1 mouse cellular context compared by ENCODE assay signal in the genomic region with DNA sequence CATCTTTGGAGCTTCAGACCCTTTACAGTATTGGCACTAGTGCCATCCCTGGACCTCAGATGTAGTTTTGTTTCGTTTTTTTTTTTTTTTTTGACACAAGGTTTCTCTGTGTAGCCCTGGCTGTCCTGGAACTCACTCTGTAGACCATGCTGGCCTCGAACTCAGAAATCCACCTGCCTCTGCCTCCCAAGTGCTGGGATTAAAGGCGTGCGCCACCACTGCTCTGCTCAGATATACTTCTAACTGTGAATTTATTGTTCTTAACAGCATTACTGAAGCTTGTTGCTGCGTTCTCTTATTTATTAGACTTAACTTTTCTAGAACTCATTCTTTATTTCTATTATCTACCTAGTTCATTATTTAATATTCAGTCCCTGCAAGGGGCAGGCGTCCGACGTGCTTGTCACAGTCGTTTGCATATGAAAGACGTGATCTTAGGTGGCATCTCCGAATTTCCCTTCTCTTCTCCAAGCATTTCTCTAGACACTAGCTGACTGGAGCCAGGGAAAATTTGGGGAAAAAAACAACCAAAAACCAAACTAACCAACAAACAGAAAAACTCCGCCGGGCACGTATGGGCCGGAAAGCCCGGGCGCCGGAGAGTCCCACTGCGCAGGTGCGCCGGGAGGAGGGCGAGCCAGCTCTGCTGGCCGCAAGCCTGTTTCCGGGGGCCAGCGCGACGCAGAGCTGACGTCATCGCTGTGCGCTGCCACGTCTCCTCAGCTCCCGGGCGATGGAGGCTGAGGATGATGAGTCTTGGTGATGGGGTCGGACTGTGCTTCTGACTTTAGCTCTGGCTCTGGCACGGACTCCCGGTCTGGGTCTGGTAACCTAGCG.
TF ChIP-seq lines count a peak whose summit lies in the region.

No protein-coding gene starts in this region.

TF ChIP-seq in CH12.LX, 34 proteins besides CTCF, POLR2A, EP300 and RAD21 (continued from another document):
- TF ChIP-seq ETS1 (conservative IDR thresholded peaks at IDR 0.05; ENCODE audit: low read depth, low read length) (peak; percentile 61), ZNF384 (IDR thresholded peaks at IDR 0.05; ENCODE audit: low read depth, low read length) (no peak), USF2 (conservative IDR thresholded peaks at IDR 0.05; ENCODE audit: low read depth, low read length) (no peak), NELFE (IDR thresholded peaks at IDR 0.05; ENCODE audit: low read depth, low read length) (peak; percentile 98), MEF2A (IDR thresholded peaks at IDR 0.05; ENCODE audit: borderline replicate concordance, low read depth, low read length) (peak; percentile 89), ZMIZ1 (IDR thresholded peaks at IDR 0.05; ENCODE audit: low read depth, low read length) (peak; percentile 91), MYC (IDR thresholded peaks at IDR 0.05; ENCODE audit: low read depth, low read length) (peak; percentile 51), JUN (IDR thresholded peaks at IDR 0.05; ENCODE audit: insufficient read depth, low read depth, low read length) (peak; percentile 50; the same call in 1 of the 2 replicates), BHLHE40 (IDR thresholded peaks at IDR 0.05; ENCODE audit: low read depth, low read length) (peak; percentile 64; the same call in 1 of the 2 replicates), UBTF (IDR thresholded peaks at IDR 0.05; ENCODE audit: low read depth, low read length) (0 out of 2 replicates have a peak, but pooled peaks have one; percentile 69), PAX5 (IDR thresholded peaks at IDR 0.05; ENCODE audit: low read length) (no peak), GABPA (IDR thresholded peaks at IDR 0.05; ENCODE audit: insufficient replicate concordance, low read depth, low read length) (peak; percentile 57; the same call in 1 of the 2 replicates), E2F4 (IDR thresholded peaks at IDR 0.05; ENCODE audit: insufficient replicate concordance, low read depth, low read length) (no peak), MAFK (IDR thresholded peaks at IDR 0.05; ENCODE audit: insufficient replicate concordance, low read length) (no peak), JUND (conservative IDR thresholded peaks at IDR 0.05; ENCODE audit: low read depth, low read length) (peak; percentile 71; the same call in 1 of the 2 replicates), MXI1 (IDR thresholded peaks at IDR 0.05; ENCODE audit: low read depth, low read length) (peak; percentile 96), TBP (conservative IDR thresholded peaks at IDR 0.05; ENCODE audit: low read depth, low read length) (peak; percentile 86), SIN3A (IDR thresholded peaks at IDR 0.05; ENCODE audit: low read length) (peak; percentile 99), USF1 (IDR thresholded peaks at IDR 0.05; ENCODE audit: low read depth, low read length) (no peak), CHD1 (IDR thresholded peaks at IDR 0.05; ENCODE audit: low read depth, low read length) (no peak), RCOR1 (conservative IDR thresholded peaks at IDR 0.05; ENCODE audit: low read depth, low read length) (peak; percentile 77; the same call in 1 of the 2 replicates), MAX (IDR thresholded peaks at IDR 0.05; ENCODE audit: low read length) (peak; percentile 73), TCF12 (IDR thresholded peaks at IDR 0.05; ENCODE audit: low read depth, low read length) (peak; percentile 97), ELF1 (IDR thresholded peaks at IDR 0.05; ENCODE audit: low read depth, low read length) (peak; percentile 98), CHD2 (IDR thresholded peaks at IDR 0.05; ENCODE audit: low read length) (peak; percentile 38; the same call in 1 of the 2 replicates), ZKSCAN1 (IDR thresholded peaks at IDR 0.05; ENCODE audit: borderline replicate concordance, low read depth, low read length) (no peak; the same call in 1 of the 2 replicates), IRF4 (IDR thresholded peaks at IDR 0.05; ENCODE audit: low read depth, low read length) (peak; percentile 85), MAZ (IDR thresholded peaks at IDR 0.05; ENCODE audit: low read depth, low read length) (peak; percentile 100), HCFC1 (IDR thresholded peaks at IDR 0.05; ENCODE audit: low read depth, low read length) (peak; percentile 96)
